Mouse (Mus musculus): ENCODE results near the gene Rnft2. TPM values are rescaled to one million over a fixed set of nuclear protein-coding genes. Genes with fewer than 3 reads are reported as not detected.
A peak's percentile ranks its signal among the peaks of the same experiment; 100 is the strongest.

The Rnft2 gene
- polyA plus RNA-seq, 1 experiment, result 2.1 TPM

- no peaks in the 10 kb centered on the region for H3K27me3 ChIP-seq (ENCODE audit: control insufficient read depth, insufficient read depth, insufficient read length)
- H3K4me2 ChIP-seq (ENCODE audit: low read depth), result peak overlapping the region; percentile 87
- H3K79me2 ChIP-seq (ENCODE audit: control insufficient read depth, insufficient read depth), result peaks cover 5% of the 10 kb centered on the region
- H3K36me3 ChIP-seq (ENCODE audit: control insufficient read depth, insufficient read depth), result no peaks in the 10 kb centered on the region
- TF ChIP-seq MYOG (IDR thresholded peaks at IDR 0.05; ENCODE audit: control insufficient read depth in 1 of 3, insufficient read depth in 1 of 3, insufficient read length in 2 of 3, low read depth in 2 of 3) (no peak), E2F4 (IDR thresholded peaks at IDR 0.05; ENCODE audit: insufficient read depth) (no peak), POLR2A (IDR thresholded peaks at IDR 0.05; ENCODE audit: insufficient read length, low read depth) (no peak), POLR2AphosphoS2 (IDR thresholded peaks at IDR 0.05; ENCODE audit: insufficient read length, low read depth) (no peak), MAX (IDR thresholded peaks at IDR 0.05; ENCODE audit: low read depth) (no peak), CEBPB (IDR thresholded peaks at IDR 0.05; ENCODE audit: insufficient read depth, poor library complexity, severe bottlenecking) (no peak), USF1 (IDR thresholded peaks at IDR 0.05; ENCODE audit: low read depth) (no peak), MYOD1 (IDR thresholded peaks at IDR 0.05; ENCODE audit: control insufficient read depth in 1 of 3, insufficient read length in 2 of 3, low read depth in 2 of 3) (no peak), TCF12 (IDR thresholded peaks at IDR 0.05; ENCODE audit: insufficient read depth, poor library complexity, severe bottlenecking) (no peak), SRF (IDR thresholded peaks at IDR 0.05; ENCODE audit: control insufficient read depth, insufficient read length, low read depth) (no peak)
- peak overlapping the region; percentile 53 for H3K4me3 ChIP-seq
- H3ac ChIP-seq (ENCODE audit: control insufficient read depth, insufficient read length), result peak overlapping the region; percentile 71
These were observed 841 bp upstream of the Rnft2 start for GRCm38 (mm10) chr5:118245606-118246308.

DNA sequence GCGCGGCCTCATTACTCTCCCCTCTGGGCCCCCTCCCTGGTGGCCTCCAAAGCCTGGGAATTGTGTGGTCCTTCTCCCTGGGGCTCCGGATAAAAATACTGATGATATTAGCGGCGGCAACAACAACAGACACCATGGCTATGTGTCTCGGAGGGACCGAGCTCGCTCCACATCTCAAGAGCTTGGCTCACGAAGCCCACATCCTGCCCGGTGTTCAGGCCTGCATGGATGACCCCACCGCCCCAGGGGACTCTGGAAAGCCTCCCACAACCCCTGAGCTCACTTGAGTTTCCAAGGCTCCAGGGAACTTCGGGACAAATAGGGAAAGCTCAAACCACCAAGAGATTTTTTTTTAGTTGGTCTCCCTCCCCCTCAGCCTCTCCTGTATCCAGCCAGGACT is 5.2 kb downstream of the Rnft2 start:
- Histone ChIP-seq H3K79me2 (ENCODE audit: control insufficient read depth, insufficient read depth) (no peaks in the 10 kb centered on the region), H3K27me3 (ENCODE audit: control insufficient read depth, insufficient read depth, insufficient read length) (no peaks in the 10 kb centered on the region), H3K4me2 (ENCODE audit: low read depth) (no peak overlapping the region), H3K36me3 (ENCODE audit: control insufficient read depth, insufficient read depth) (no peaks in the 10 kb centered on the region), H3K4me3 (no peak overlapping the region), H3ac (ENCODE audit: control insufficient read depth, insufficient read length) (no peak overlapping the region)
- TF ChIP-seq MYOG (IDR thresholded peaks at IDR 0.05; ENCODE audit: control insufficient read depth in 1 of 3, insufficient read depth in 1 of 3, insufficient read length in 2 of 3, low read depth in 2 of 3), result no peak
- TF ChIP-seq MYOD1 (IDR thresholded peaks at IDR 0.05; ENCODE audit: control insufficient read depth in 1 of 3, insufficient read length in 2 of 3, low read depth in 2 of 3), result no peak
- TF ChIP-seq REST (IDR thresholded peaks at IDR 0.05; ENCODE audit: insufficient read depth, insufficient read length), result no peak
- no peak for TF ChIP-seq POLR2AphosphoS2 (IDR thresholded peaks at IDR 0.05; ENCODE audit: insufficient read length, low read depth)
- TF ChIP-seq CEBPB (IDR thresholded peaks at IDR 0.05; ENCODE audit: insufficient read depth, poor library complexity, severe bottlenecking), result no peak
- TF ChIP-seq MAX (IDR thresholded peaks at IDR 0.05; ENCODE audit: low read depth), result no peak
- no peak for TF ChIP-seq TCF12 (IDR thresholded peaks at IDR 0.05; ENCODE audit: insufficient read depth, poor library complexity, severe bottlenecking)
- no peak for TF ChIP-seq E2F4 (IDR thresholded peaks at IDR 0.05; ENCODE audit: insufficient read depth)
- no peak for TF ChIP-seq POLR2A (IDR thresholded peaks at IDR 0.05; ENCODE audit: insufficient read length, low read depth)
- TF ChIP-seq SRF (IDR thresholded peaks at IDR 0.05; ENCODE audit: control insufficient read depth, insufficient read length, low read depth), result no peak
- no peak for TF ChIP-seq TCF3 (IDR thresholded peaks at IDR 0.05; ENCODE audit: insufficient read length, low read depth)
- TF ChIP-seq USF1 (IDR thresholded peaks at IDR 0.05; ENCODE audit: low read depth), result no peak

- H3K27me3 ChIP-seq (ENCODE audit: control insufficient read depth, insufficient read depth, insufficient read length), result no peaks in the 10 kb centered on the region
- H3K36me3 ChIP-seq (ENCODE audit: control insufficient read depth, insufficient read depth), result no peaks in the 10 kb centered on the region
- no peak overlapping the region for H3K4me2 ChIP-seq (ENCODE audit: low read depth)
- H3ac ChIP-seq (ENCODE audit: control insufficient read depth, insufficient read length), result no peak overlapping the region
- TF ChIP-seq TCF3 (IDR thresholded peaks at IDR 0.05; ENCODE audit: insufficient read length, low read depth), result no peak
- no peak for TF ChIP-seq USF1 (IDR thresholded peaks at IDR 0.05; ENCODE audit: low read depth)
- no peak for TF ChIP-seq REST (IDR thresholded peaks at IDR 0.05; ENCODE audit: insufficient read depth, insufficient read length)
- no peak for TF ChIP-seq POLR2AphosphoS2 (IDR thresholded peaks at IDR 0.05; ENCODE audit: insufficient read length, low read depth)
- TF ChIP-seq CEBPB (IDR thresholded peaks at IDR 0.05; ENCODE audit: insufficient read depth, poor library complexity, severe bottlenecking), result no peak
- no peak for TF ChIP-seq TCF12 (IDR thresholded peaks at IDR 0.05; ENCODE audit: insufficient read depth, poor library complexity, severe bottlenecking)
- TF ChIP-seq SRF (IDR thresholded peaks at IDR 0.05; ENCODE audit: control insufficient read depth, insufficient read length, low read depth), result no peak
- TF ChIP-seq MYOD1 (IDR thresholded peaks at IDR 0.05; ENCODE audit: control insufficient read depth in 1 of 3, insufficient read length in 2 of 3, low read depth in 2 of 3), result no peak
- TF ChIP-seq MAX (IDR thresholded peaks at IDR 0.05; ENCODE audit: low read depth), result no peak
- TF ChIP-seq MYOG (IDR thresholded peaks at IDR 0.05; ENCODE audit: control insufficient read depth in 1 of 3, insufficient read depth in 1 of 3, insufficient read length in 2 of 3, low read depth in 2 of 3), result no peak
- TF ChIP-seq E2F4 (IDR thresholded peaks at IDR 0.05; ENCODE audit: insufficient read depth), result no peak
- no peak for TF ChIP-seq POLR2A (IDR thresholded peaks at IDR 0.05; ENCODE audit: insufficient read length, low read depth)
- H3K79me2 ChIP-seq (ENCODE audit: control insufficient read depth, insufficient read depth), result no peaks in the 10 kb centered on the region
- no peak overlapping the region for H3K4me3 ChIP-seq
These were observed 8.0 kb downstream of the Rnft2 start for GRCm38 (mm10) chr5:118236891-118237290.

DNA sequence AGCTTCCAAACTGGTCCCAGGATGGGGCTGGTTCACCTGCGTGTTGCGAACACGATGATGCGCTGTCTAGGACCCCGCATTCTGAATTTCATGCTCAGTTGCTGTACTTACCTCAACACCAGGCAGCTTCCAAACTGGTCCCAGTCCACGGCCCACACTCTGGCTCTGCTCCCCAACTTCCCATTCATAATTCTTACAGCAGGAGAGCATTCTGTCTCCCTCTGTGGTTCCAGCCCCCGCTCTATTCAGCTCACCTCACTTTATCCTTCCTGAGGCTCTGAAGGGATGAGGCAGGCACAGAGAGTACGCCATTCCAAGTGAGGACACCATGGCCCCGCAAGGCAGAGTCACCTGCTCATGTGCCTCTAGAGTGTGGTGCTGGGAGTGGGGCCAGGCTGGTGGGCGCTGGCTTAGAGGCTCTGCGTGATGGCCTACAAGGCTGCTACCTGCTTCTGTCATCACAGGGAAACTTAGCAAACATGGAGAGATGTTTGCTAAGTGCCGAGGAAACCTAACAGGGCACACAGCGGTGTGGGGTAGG is 14.8 kb downstream of the Rnft2 start:
- no peak overlapping the region for H3K4me2 ChIP-seq (ENCODE audit: low read depth)
- H3ac ChIP-seq (ENCODE audit: control insufficient read depth, insufficient read length), result no peak overlapping the region
- no peaks in the 10 kb centered on the region for H3K36me3 ChIP-seq (ENCODE audit: control insufficient read depth, insufficient read depth)
- H3K27me3 ChIP-seq (ENCODE audit: control insufficient read depth, insufficient read depth, insufficient read length), result no peaks in the 10 kb centered on the region
- H3K4me3 ChIP-seq, result no peak overlapping the region
- TF ChIP-seq POLR2AphosphoS2 (IDR thresholded peaks at IDR 0.05; ENCODE audit: insufficient read length, low read depth), result no peak
- no peak for TF ChIP-seq TCF3 (IDR thresholded peaks at IDR 0.05; ENCODE audit: insufficient read length, low read depth)
- no peak for TF ChIP-seq REST (IDR thresholded peaks at IDR 0.05; ENCODE audit: insufficient read depth, insufficient read length)
- no peak for TF ChIP-seq MAX (IDR thresholded peaks at IDR 0.05; ENCODE audit: low read depth)
- H3K79me2 ChIP-seq (ENCODE audit: control insufficient read depth, insufficient read depth), result no peaks in the 10 kb centered on the region
